9 mouse cellular contexts compared by ENCODE assay signal in genomic region chr9:95121151-95121835, GRCm38 (mm10).
DNase-seq lines count a peak whose midpoint lies in the region; ATAC-seq and TF ChIP-seq lines count a peak whose summit lies in the region.
"Had no signal": no experiment of that assay in that cellular context is flagged by ENCODE, and none has a peak within 500 bp of the region (broad histone marks: within the 10 kb centered on the region; RNA-seq: fewer than 3 reads in every experiment).

No protein-coding gene starts in this region.

- no peak overlapping the region for H3K9ac ChIP-seq in intestine, embryonic 14.5 days (ENCODE audit: low read length)
- H3K9ac ChIP-seq in intestine, postnatal 0 days (ENCODE audit: low read depth, low read length), result no peak overlapping the region
- H3K9ac ChIP-seq in limb, embryonic 13.5 days, result no peak overlapping the region; the same call in 1 of the 2 replicates
- H3K9ac ChIP-seq in stomach, embryonic 15.5 days, result no peak overlapping the region

- no peak overlapping the region for H3K4me3 ChIP-seq in intestine, embryonic 14.5 days (ENCODE audit: low read depth, low read length)
- H3K4me3 ChIP-seq in intestine, postnatal 0 days (ENCODE audit: low read depth, low read length), result no peak overlapping the region
- H3K4me3 ChIP-seq in limb, embryonic 13.5 days, result peak overlapping the region; percentile 20
- no peak overlapping the region for H3K4me3 ChIP-seq in stomach, embryonic 15.5 days (replicated peaks)

- H3K4me2 ChIP-seq in intestine, embryonic 14.5 days (ENCODE audit: low read length), result peak overlapping the region; percentile 30
- no peak overlapping the region for H3K4me2 ChIP-seq in intestine, postnatal 0 days (replicated peaks; ENCODE audit: low read depth)
- H3K4me2 ChIP-seq in limb, embryonic 13.5 days (replicated peaks), result peak overlapping the region; percentile 51
- H3K4me2 ChIP-seq in stomach, embryonic 15.5 days, result peak overlapping the region; percentile 36; the same call in 1 of the 2 replicates

- no peaks in the 10 kb centered on the region for H3K27me3 ChIP-seq in intestine, embryonic 14.5 days (replicated peaks; ENCODE audit: control insufficient read depth, insufficient read depth, low read length)
- no peaks in the 10 kb centered on the region for H3K27me3 ChIP-seq in intestine, postnatal 0 days (replicated peaks; ENCODE audit: control insufficient read depth, insufficient read depth, low read length)
- H3K27me3 ChIP-seq in limb, embryonic 13.5 days, result 0 out of 2 replicates have a peak, but pooled peaks cover 10% of the 10 kb centered on the region
- no peaks in the 10 kb centered on the region for H3K27me3 ChIP-seq in stomach, embryonic 15.5 days (replicated peaks)

- H3K36me3 ChIP-seq in intestine, embryonic 14.5 days (ENCODE audit: control insufficient read depth, insufficient read depth, low read length), result no peaks in the 10 kb centered on the region
- H3K36me3 ChIP-seq in intestine, postnatal 0 days (ENCODE audit: control insufficient read depth, insufficient read depth), result no peaks in the 10 kb centered on the region
- H3K36me3 ChIP-seq in limb, embryonic 13.5 days, result no peaks in the 10 kb centered on the region
- no peaks in the 10 kb centered on the region for H3K36me3 ChIP-seq in stomach, embryonic 15.5 days

- ATAC-seq in intestine, embryonic 14.5 days (replicated peaks; ENCODE audit: low FRiP score, low TSS enrichment, low read depth), result 0 out of 2 replicates have a peak, but pooled peaks have one; percentile 53
- ATAC-seq in intestine, postnatal 0 days, result no peak
- peak; percentile 81 for ATAC-seq in limb, embryonic 13.5 days (ENCODE audit: low FRiP score, low read depth)
- ATAC-seq in stomach, embryonic 15.5 days (ENCODE audit: insufficient read depth, low FRiP score, low read depth), result peak; percentile 80
- ATAC-seq in monocyte, adult 5-6 weeks (replicated peaks; ENCODE audit: insufficient number of reproducible peaks, low FRiP score, low TSS enrichment, poor library complexity, severe bottlenecking), result no peak

- peak; percentile 55 for DNase-seq in intestine, embryonic 14.5 days (ENCODE audit: low spot score)
- peak; percentile 47 for DNase-seq in embryo, embryonic 9.5 days (ENCODE audit: extremely low spot score)
- DNase-seq in Muller cell, postnatal 12 days (ENCODE audit: inconsistent ontology term), result no peak
- no peak for DNase-seq in natural killer cell, adult 2 months (ENCODE audit: low spot score in 2 of 2)
- DNase-seq: heart, postnatal 36 days had no signal

- H3K9me3 ChIP-seq in intestine, embryonic 14.5 days (ENCODE audit: control insufficient read depth, low read length), result no peaks in the 10 kb centered on the region
- no peaks in the 10 kb centered on the region for H3K9me3 ChIP-seq in intestine, postnatal 0 days (ENCODE audit: control insufficient read depth)
- H3K9me3 ChIP-seq in limb, embryonic 13.5 days, result no peaks in the 10 kb centered on the region
- no peaks in the 10 kb centered on the region for H3K9me3 ChIP-seq in stomach, embryonic 15.5 days

- H3K4me1 ChIP-seq in intestine, embryonic 14.5 days (replicated peaks; ENCODE audit: control insufficient read depth, insufficient read depth, low read length), result peaks cover 4% of the 10 kb centered on the region
- H3K4me1 ChIP-seq in intestine, postnatal 0 days (replicated peaks; ENCODE audit: control insufficient read depth, insufficient read depth, low read length), result no peaks in the 10 kb centered on the region
- H3K4me1 ChIP-seq in limb, embryonic 13.5 days, result peaks cover 51% of the 10 kb centered on the region
- H3K4me1 ChIP-seq in stomach, embryonic 15.5 days, result peaks cover 8% of the 10 kb centered on the region

- peak overlapping the region; percentile 43; the same call in 1 of the 2 replicates for H3K27ac ChIP-seq in intestine, embryonic 14.5 days (ENCODE audit: low read depth)
- H3K27ac ChIP-seq in intestine, postnatal 0 days (ENCODE audit: low read depth, low read length), result no peak overlapping the region
- H3K27ac ChIP-seq in limb, embryonic 13.5 days, result peak overlapping the region; percentile 48; the same call in 1 of the 2 replicates
- peak overlapping the region; percentile 54; the same call in 1 of the 2 replicates for H3K27ac ChIP-seq in stomach, embryonic 15.5 days

- WGBS in intestine, embryonic 14.5 days, result 17% methylated on average over 11 of the region's 11 CpGs
- WGBS in intestine, postnatal 0 days, result 29% methylated on average over 11 of the region's 11 CpGs
- WGBS in limb, embryonic 13.5 days, result 15% methylated on average over 11 of the region's 11 CpGs
- WGBS in stomach, embryonic 15.5 days, result 18% methylated on average over 11 of the region's 11 CpGs

- TF ChIP-seq CTCF in intestine, postnatal 0 days (IDR thresholded peaks at IDR 0.05; ENCODE audit: low read depth), result no peak

Comparison
In these comparisons a context has a peak if more than half of its experiments do, and no peak if none do; other contexts are left out.
1. ATAC-seq: peak in intestine, embryonic 14.5 days (single experiment), limb, embryonic 13.5 days (single experiment) and stomach, embryonic 15.5 days (single experiment); none in intestine, postnatal 0 days (single experiment) and monocyte, adult 5-6 weeks (single experiment).
2. DNase-seq: peak in intestine, embryonic 14.5 days (single experiment) and embryo, embryonic 9.5 days (single experiment); none in Muller cell, postnatal 12 days (single experiment) and natural killer cell, adult 2 months (0 of 2).